Mouse (Mus musculus) erythroblast, embryonic 14.5 days (primary cell): ENCODE data around the gene Ctcfl. TPM values are rescaled to one million over a fixed set of nuclear protein-coding genes. Genes with fewer than 3 reads are reported as not detected.
"Not testable (repeated sequence)": the region's sequence is repeated elsewhere in the genome, so short reads cannot be mapped to it uniquely, and the experiment has no call there.

Experiments
- H3K27me3 ChIP-seq: 2 replicates; pipeline ENCODE4 v1.6.1; 2012; ENCODE audit warnings: inconsistent platforms; ENCODE audit not compliant: control insufficient read depth
- H3K36me3 ChIP-seq: 2 replicates; pipeline ENCODE4 v1.6.1; 2012; ENCODE audit warnings: mild to moderate bottlenecking, inconsistent platforms; ENCODE audit not compliant: control insufficient read depth
- H3K4me1 ChIP-seq: 2 replicates; pipeline ENCODE4 v1.6.1; 2012; ENCODE audit warnings: inconsistent platforms; ENCODE audit not compliant: control insufficient read depth
- H3K4me3 ChIP-seq: replicated peaks from 2 replicates; pipeline ENCODE3; 2012; ENCODE audit warnings: moderate library complexity, mild to moderate bottlenecking, inconsistent platforms
- H3K9me3 ChIP-seq: 2 replicates; pipeline ENCODE4 v1.6.1; 2012; ENCODE audit warnings: low read length, inconsistent platforms, mixed read lengths; ENCODE audit not compliant: control insufficient read depth
- GATA1 ChIP-seq: IDR thresholded peaks from 2 replicates; pipeline ENCODE4 v1.6.1; 2012; ENCODE audit warnings: low read length, inconsistent platforms, mixed read lengths
- TAL1 ChIP-seq: IDR thresholded peaks from 3 replicates; pipeline ENCODE4 v1.6.1; 2012; ENCODE audit warnings: low read length, inconsistent platforms, mixed read lengths
- polyA plus RNA-seq: library from polyadenylated mRNA; stranded (reverse); fragments of >175 nt; gene quantifications from 2 replicates; pipeline ENCODE4 v1.2.3, GENCODE M21; 2012

Gene Ctcfl
- polyA plus RNA-seq, 1 experiment = not detected

- TF ChIP-seq GATA1 (no peak), TAL1 (no peak)
- H3K27me3 ChIP-seq = peaks cover 2% of the 10 kb centered on the region; the same call in 1 of the 2 replicates
- H3K36me3 ChIP-seq = no peaks in the 10 kb centered on the region
- no peaks in the 10 kb centered on the region; the same call in 1 of the 2 replicates for H3K4me1 ChIP-seq
- no peak overlapping the region for H3K4me3 ChIP-seq
- no peaks in the 10 kb centered on the region for H3K9me3 ChIP-seq
Observed at GRCm38 (mm10) chr2:173126386-173126785, 7.1 kb upstream of the Ctcfl start.

- Histone ChIP-seq H3K4me1 (peaks cover 20% of the 10 kb centered on the region), H3K27me3 (peaks cover 2% of the 10 kb centered on the region; the same call in 1 of the 2 replicates), H3K9me3 (peaks cover 2% of the 10 kb centered on the region), H3K36me3 (no peaks in the 10 kb centered on the region), H3K4me3 (no peak overlapping the region)
- TF ChIP-seq TAL1 = no peak
- TF ChIP-seq GATA1 = no peak
Observed at GRCm38 (mm10) chr2:173124022-173124735, 4.9 kb upstream of the Ctcfl start.

GRCm38 (mm10) chr2:173120117-173120516, 792 bp upstream of the Ctcfl start:
- H3K27me3 ChIP-seq, H3K36me3 ChIP-seq: not testable (repeated sequence)
- Histone ChIP-seq H3K9me3 (peaks cover 13% of the 10 kb centered on the region), H3K4me3 (peak overlapping the region; percentile 22), H3K4me1 (peaks cover 30% of the 10 kb centered on the region)
- TF ChIP-seq TAL1 = peak; percentile 43; the same call in 2 of the 3 replicates

- peaks cover 21% of the 10 kb centered on the region for H3K9me3 ChIP-seq
- H3K27me3 ChIP-seq, H3K36me3 ChIP-seq, H3K4me3 ChIP-seq, H3K4me1 ChIP-seq: not testable (repeated sequence)
Observed at GRCm38 (mm10) chr2:173113796-173114195, 5.5 kb downstream of the Ctcfl start.

- peaks cover 14% of the 10 kb centered on the region for H3K9me3 ChIP-seq
- TF ChIP-seq GATA1 = no peak
- no peak for TF ChIP-seq TAL1
- H3K27me3 ChIP-seq = peaks cover 2% of the 10 kb centered on the region; the same call in 1 of the 2 replicates
- H3K4me3 ChIP-seq = no peak overlapping the region
- H3K36me3 ChIP-seq = no peaks in the 10 kb centered on the region
- no peaks in the 10 kb centered on the region for H3K4me1 ChIP-seq
Observed at GRCm38 (mm10) chr2:173110571-173110970, 8.8 kb downstream of the Ctcfl start.

GRCm38 (mm10) chr2:173109510-173109909, 9.8 kb downstream of the Ctcfl start:
- H3K9me3 ChIP-seq = peaks cover 14% of the 10 kb centered on the region

GRCm38 (mm10) chr2:173108509-173109190, 10.7 kb downstream of the Ctcfl start:
- Histone ChIP-seq H3K36me3 (no peaks in the 10 kb centered on the region), H3K27me3 (no peaks in the 10 kb centered on the region), H3K4me3 (no peak overlapping the region), H3K4me1 (no peaks in the 10 kb centered on the region), H3K9me3 (peaks cover 11% of the 10 kb centered on the region)
- TF ChIP-seq GATA1 = no peak
- no peak for TF ChIP-seq TAL1

More at GRCm38 (mm10) chr2:173109510-173109909, 9.8 kb downstream of the Ctcfl start:
- Histone ChIP-seq H3K27me3 (no peaks in the 10 kb centered on the region), H3K4me1 (no peaks in the 10 kb centered on the region), H3K36me3 (no peaks in the 10 kb centered on the region), H3K4me3 (no peak overlapping the region)
- TF ChIP-seq GATA1 = no peak
- no peak for TF ChIP-seq TAL1

- Histone ChIP-seq H3K4me1 (no peaks in the 10 kb centered on the region), H3K4me3 (no peak overlapping the region), H3K9me3 (peaks cover 9% of the 10 kb centered on the region), H3K27me3 (no peaks in the 10 kb centered on the region), H3K36me3 (no peaks in the 10 kb centered on the region)
- TF ChIP-seq TAL1 = no peak
- no peak for TF ChIP-seq GATA1
Observed at GRCm38 (mm10) chr2:173106889-173107785, 12.2 kb downstream of the Ctcfl start.

- Histone ChIP-seq H3K4me3 (no peak overlapping the region), H3K27me3 (no peaks in the 10 kb centered on the region; the same call in 1 of the 2 replicates), H3K4me1 (no peaks in the 10 kb centered on the region), H3K9me3 (peaks cover 2% of the 10 kb centered on the region), H3K36me3 (no peaks in the 10 kb centered on the region)
- TF ChIP-seq GATA1 (no peak), TAL1 (no peak)
Observed at GRCm38 (mm10) chr2:173106409-173106808, 12.9 kb downstream of the Ctcfl start.

GRCm38 (mm10) chr2:173097337-173097736, 22.0 kb downstream of the Ctcfl start:
- H3K4me3 ChIP-seq, H3K36me3 ChIP-seq, H3K4me1 ChIP-seq, H3K9me3 ChIP-seq, H3K27me3 ChIP-seq: not testable (repeated sequence)
